Mouse (Mus musculus) liver, embryonic 11.5 days (tissue): ENCODE measurements around the gene Pola2. TPM values are rescaled to one million over a fixed set of nuclear protein-coding genes. Genes with fewer than 3 reads are reported as not detected.

Experiments
- ATAC-seq: fragments of 200-750 bp; cut with Nextera tagmentation; replicated peaks from 2 replicates; pipeline ENCODE4 v1.8.0; 2017; ENCODE audit warnings: moderate number of reproducible peaks, mild to moderate bottlenecking, moderate TSS enrichment, moderate library complexity; ENCODE audit not compliant: low FRiP score
- DNase-seq: peaks from one replicate; pipeline ENCODE4 v3.0.0-alpha.2; 2017; ENCODE audit warnings: low spot score
- H3K27ac ChIP-seq: fragments of 300-500 bp; sonication (generic); 2 replicates; pipeline ENCODE4 v1.5.1; 2014; ENCODE audit warnings: mild to moderate bottlenecking, low read depth, low read length, control low read depth
- H3K27me3 ChIP-seq: fragments of 300-500 bp; sonication (generic); replicated peaks from 2 replicates; pipeline ENCODE4 v1.6.1; 2014; ENCODE audit warnings: low read length, mixed read lengths; ENCODE audit not compliant: control insufficient read depth, insufficient read depth
- H3K36me3 ChIP-seq: fragments of 300-500 bp; sonication (generic); 2 replicates; pipeline ENCODE4 v1.6.1; 2014; ENCODE audit warnings: mild to moderate bottlenecking, low read length, moderate library complexity, mixed read lengths; ENCODE audit not compliant: control insufficient read depth, insufficient read depth
- H3K4me1 ChIP-seq: fragments of 300-500 bp; sonication (generic); replicated peaks from 2 replicates; pipeline ENCODE4 v1.6.1; 2014; ENCODE audit warnings: low read length, mixed read lengths; ENCODE audit not compliant: control insufficient read depth, insufficient read depth
- H3K4me2 ChIP-seq: fragments of 300-500 bp; sonication (generic); 2 replicates; pipeline ENCODE4 v1.6.1; 2014; ENCODE audit warnings: mild to moderate bottlenecking, control low read depth, moderate library complexity
- H3K4me3 ChIP-seq: fragments of 300-500 bp; sonication (generic); 2 replicates; pipeline ENCODE4 v1.5.1; 2014; ENCODE audit warnings: low read depth, low read length, control low read depth
- H3K9ac ChIP-seq: fragments of 300-500 bp; sonication (generic); 2 replicates; pipeline ENCODE4 v1.6.1; 2014; ENCODE audit warnings: low read depth, low read length, control low read depth
- H3K9me3 ChIP-seq: fragments of 300-500 bp; sonication (generic); 2 replicates; pipeline ENCODE4 v1.6.1; 2016; ENCODE audit warnings: low read length, inconsistent platforms, mixed read lengths; ENCODE audit not compliant: control insufficient read depth
- WGBS: fragments of 180-500 bp; shearing (Covaris S2); extraction: QIAGEN DNeasy Blood & Tissue Kit; methylation state at CpG from one replicate; pipeline ENCODE4 v1.1.7; 2014; 5-methylcytosine and 5-hydroxymethylcytosine counted together
- polyA plus RNA-seq: library from polyadenylated mRNA; unstranded; fragments of >200 nt; fragmentation: Nextera tagmentation; extraction: Ambion mirVana; gene quantifications from 2 replicates; pipeline ENCODE4 v1.2.1, GENCODE M21; 2014

The Pola2 gene
- polyA plus RNA-seq, 1 experiment from 2014 or later: 131 TPM

GRCm38 (mm10) chr19:5938516-5938915 is 25.5 kb downstream of the Pola2 start:
- Histone ChIP-seq H3K27me3 (no peaks in the 10 kb centered on the region), H3K9ac (no peak overlapping the region), H3K4me3 (no peak overlapping the region), H3K9me3 (no peaks in the 10 kb centered on the region), H3K4me2 (peak overlapping the region; percentile 3), H3K36me3 (peaks cover 28% of the 10 kb centered on the region), H3K27ac (peak overlapping the region; percentile 35), H3K4me1 (peaks cover 17% of the 10 kb centered on the region)
- DNase-seq (no peak), ATAC-seq (no peak; the same call in 1 of the 2 replicates)
- 83% methylated on average over 6 of the region's 6 CpGs for WGBS

DNA sequence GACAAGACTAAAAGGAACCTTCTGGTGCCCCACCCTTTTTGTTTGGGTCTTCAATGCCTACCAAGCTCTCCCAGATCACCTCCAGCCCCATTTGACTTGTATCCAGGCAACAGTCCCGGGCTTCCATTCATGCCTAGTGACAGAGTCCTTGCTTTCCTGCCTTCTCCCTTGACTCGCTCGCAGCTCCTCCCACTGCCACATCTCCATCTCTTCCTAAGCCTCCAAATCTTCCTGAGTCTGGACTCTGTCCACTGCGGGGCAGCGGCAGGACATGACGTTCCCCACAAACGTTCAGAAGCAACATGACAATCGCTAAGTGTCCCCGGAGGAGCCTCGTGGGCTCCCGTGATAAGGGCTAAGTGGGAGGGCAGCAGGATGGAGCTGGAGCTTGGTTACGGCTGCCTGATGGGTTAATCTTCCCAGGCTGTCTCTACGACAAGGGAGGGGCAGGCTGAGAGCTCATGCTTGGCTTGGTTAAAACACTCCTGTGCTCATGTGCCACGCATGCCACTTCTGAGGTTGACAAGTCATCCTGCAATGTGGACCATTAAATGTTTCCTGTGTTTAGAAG is 26.1 kb downstream of the Pola2 start:
- Histone ChIP-seq H3K27ac (peak overlapping the region; percentile 35; the same call in 1 of the 2 replicates), H3K4me3 (no peak overlapping the region), H3K4me1 (peaks cover 17% of the 10 kb centered on the region), H3K9me3 (no peaks in the 10 kb centered on the region), H3K9ac (no peak overlapping the region), H3K4me2 (peak overlapping the region; percentile 39), H3K27me3 (no peaks in the 10 kb centered on the region), H3K36me3 (peaks cover 25% of the 10 kb centered on the region)
- WGBS: 15% methylated on average over 14 of the region's 14 CpGs
- DNase-seq (no peak), ATAC-seq (peak; percentile 65)

- Histone ChIP-seq H3K4me1 (peaks cover 17% of the 10 kb centered on the region), H3K27ac (peak overlapping the region; percentile 35; the same call in 1 of the 2 replicates), H3K4me2 (peak overlapping the region; percentile 39), H3K9me3 (no peaks in the 10 kb centered on the region), H3K9ac (no peak overlapping the region), H3K27me3 (no peaks in the 10 kb centered on the region), H3K36me3 (peaks cover 24% of the 10 kb centered on the region), H3K4me3 (no peak overlapping the region)
- ATAC-seq (no peak), DNase-seq (no peak)
- WGBS: 71% methylated on average over 21 of the region's 21 CpGs
Measured at GRCm38 (mm10) chr19:5937095-5937835, 26.7 kb downstream of the Pola2 start.

GRCm38 (mm10) chr19:5935691-5936090 is 28.3 kb downstream of the Pola2 start:
- no peak for ATAC-seq
- WGBS: 72% methylated on average over 5 of the region's 5 CpGs
- Histone ChIP-seq H3K4me1 (peaks cover 17% of the 10 kb centered on the region), H3K36me3 (peaks cover 12% of the 10 kb centered on the region; the same call in 1 of the 2 replicates), H3K27ac (no peak overlapping the region), H3K4me3 (no peak overlapping the region), H3K4me2 (no peak overlapping the region), H3K27me3 (no peaks in the 10 kb centered on the region), H3K9me3 (no peaks in the 10 kb centered on the region), H3K9ac (no peak overlapping the region)
- DNase-seq: no peak

DNA sequence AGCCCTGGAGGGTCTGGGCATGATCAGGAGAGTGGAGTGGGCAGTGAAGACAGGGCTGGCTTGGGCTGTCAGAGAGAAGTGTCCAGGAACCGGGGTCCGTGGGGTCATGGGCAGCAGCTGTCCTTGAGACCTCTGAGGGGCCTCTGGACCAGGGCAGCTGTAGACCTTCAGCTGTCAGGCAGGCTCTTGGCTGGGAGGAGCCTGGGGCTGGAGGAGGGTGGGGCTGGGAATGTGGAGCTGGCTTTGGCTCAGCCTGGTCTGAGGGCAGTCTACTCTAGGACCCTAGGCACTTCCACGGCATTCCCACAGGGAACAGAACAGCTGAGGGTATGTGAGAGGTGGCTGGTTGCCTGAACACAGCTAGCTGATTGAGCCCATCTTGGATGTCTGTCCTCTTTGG is 28.7 kb downstream of the Pola2 start:
- H3K27ac ChIP-seq: no peak overlapping the region
- H3K4me2 ChIP-seq: no peak overlapping the region
- no peak overlapping the region for H3K9ac ChIP-seq

DNA sequence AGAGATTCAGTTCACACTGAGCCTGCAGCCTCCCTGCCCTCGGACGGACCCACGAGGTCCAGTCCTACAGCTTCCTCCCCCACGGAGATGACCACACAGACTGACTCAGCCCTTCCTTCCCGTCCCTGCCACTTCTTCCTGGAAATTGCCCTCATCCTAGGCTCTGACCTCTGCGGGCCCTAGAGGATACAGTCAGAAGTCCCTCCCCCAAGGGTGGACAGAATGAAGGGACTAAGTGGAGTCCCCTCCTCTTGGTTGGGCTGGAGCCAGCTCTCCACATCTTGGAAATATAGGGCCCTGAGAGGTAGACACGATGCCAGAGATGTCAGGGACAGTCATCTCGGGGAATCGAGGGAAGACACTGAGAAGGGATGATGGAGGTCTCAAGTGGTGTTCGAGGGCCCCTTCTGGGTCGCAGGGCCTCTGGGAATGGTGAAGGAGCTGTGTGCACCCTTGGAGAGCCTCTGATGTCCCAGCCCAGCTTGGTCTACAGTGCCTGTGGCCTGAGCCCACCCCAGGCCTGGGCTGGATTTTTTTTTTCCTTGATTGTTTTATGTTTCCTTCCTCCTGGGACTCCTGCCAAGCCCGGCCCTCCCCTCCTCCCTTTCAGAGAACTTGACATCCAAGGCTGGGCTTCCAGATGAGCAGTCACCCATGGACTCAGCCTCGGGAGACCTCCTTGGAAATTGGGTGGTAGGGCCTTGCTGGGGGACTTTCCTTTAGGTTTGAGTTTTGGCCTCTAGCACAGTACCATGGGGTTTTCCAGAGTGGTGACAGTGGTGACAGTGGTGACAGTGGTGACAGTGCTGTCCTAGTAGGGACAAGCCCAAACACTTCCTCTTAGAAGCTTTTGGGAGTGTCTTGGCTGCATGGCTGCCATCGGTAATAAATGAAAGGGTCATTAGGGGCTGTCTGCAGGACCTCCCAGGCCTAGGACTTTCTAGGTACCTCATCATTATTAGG is 34.1 kb downstream of the Pola2 start:
- peak overlapping the region; percentile 28; the same call in 1 of the 2 replicates for H3K27ac ChIP-seq
- H3K4me1 ChIP-seq: peaks cover 8% of the 10 kb centered on the region
- no peaks in the 10 kb centered on the region for H3K36me3 ChIP-seq
- no peak overlapping the region for H3K4me3 ChIP-seq
- H3K4me2 ChIP-seq: no peak overlapping the region
- no peak overlapping the region for H3K9ac ChIP-seq
- 57% methylated on average over 14 of the region's 14 CpGs for WGBS
- H3K9me3 ChIP-seq: no peaks in the 10 kb centered on the region
- H3K27me3 ChIP-seq: no peaks in the 10 kb centered on the region; the same call in 1 of the 2 replicates
- no peak for ATAC-seq
- no peak for DNase-seq

More for the DNA sequence above, 28.7 kb downstream of the Pola2 start:
- ATAC-seq: no peak
- Histone ChIP-seq H3K4me1 (peaks cover 17% of the 10 kb centered on the region), H3K27me3 (no peaks in the 10 kb centered on the region), H3K9me3 (no peaks in the 10 kb centered on the region), H3K36me3 (peaks cover 9% of the 10 kb centered on the region; the same call in 1 of the 2 replicates), H3K4me3 (no peak overlapping the region)
- 41% methylated on average over 3 of the region's 3 CpGs for WGBS
- DNase-seq: no peak

GRCm38 (mm10) chr19:5928546-5928945 is 35.5 kb downstream of the Pola2 start:
- Histone ChIP-seq H3K4me1 (peaks cover 15% of the 10 kb centered on the region), H3K9ac (no peak overlapping the region), H3K4me2 (no peak overlapping the region), H3K36me3 (no peaks in the 10 kb centered on the region), H3K9me3 (no peaks in the 10 kb centered on the region), H3K27ac (no peak overlapping the region), H3K27me3 (no peaks in the 10 kb centered on the region; the same call in 1 of the 2 replicates), H3K4me3 (no peak overlapping the region)
- no peak for ATAC-seq
- 54% methylated on average over 3 of the region's 3 CpGs for WGBS
- no peak for DNase-seq

GRCm38 (mm10) chr19:5928104-5928503 is 35.9 kb downstream of the Pola2 start:
- DNase-seq (no peak), ATAC-seq (no peak)
- Histone ChIP-seq H3K4me2 (no peak overlapping the region), H3K4me1 (peaks cover 15% of the 10 kb centered on the region), H3K27ac (no peak overlapping the region), H3K4me3 (no peak overlapping the region), H3K9me3 (no peaks in the 10 kb centered on the region), H3K36me3 (no peaks in the 10 kb centered on the region), H3K27me3 (no peaks in the 10 kb centered on the region; the same call in 1 of the 2 replicates), H3K9ac (no peak overlapping the region)
- WGBS: 75% methylated on average over 6 of the region's 6 CpGs
